Mouse (Mus musculus): Measurements from ENCODE around the gene Snrpd2. TPM values are rescaled to one million over a fixed set of nuclear protein-coding genes. Genes with fewer than 3 reads are reported as not detected.

The Snrpd2 gene
- polyA plus RNA-seq, 1 experiment from 2014 or later: 131 TPM

DNA sequence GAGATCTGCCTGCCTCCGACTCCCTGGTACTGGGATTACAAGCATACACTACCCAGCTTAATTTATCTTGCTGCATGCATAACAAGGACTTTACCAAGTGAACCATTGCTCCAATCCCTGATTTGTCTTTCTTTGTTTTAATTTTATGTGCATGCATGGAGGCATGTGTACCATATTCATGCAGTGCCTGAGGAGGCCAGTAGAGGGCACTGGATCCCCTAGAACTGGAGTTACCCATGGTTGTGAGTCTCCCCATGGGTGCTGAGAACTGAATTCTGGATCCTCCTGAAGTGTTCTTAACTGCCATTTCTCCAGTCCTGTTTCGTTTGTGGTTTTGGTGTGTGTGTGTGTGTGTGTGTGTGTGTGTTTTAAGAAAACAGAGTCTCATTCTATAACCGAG, 17.5 kb downstream of the Snrpd2 start:
- Histone ChIP-seq H3K4me3 (replicated peaks) (no peak overlapping the region), H3K27ac (no peak overlapping the region), H3K36me3 (no peaks in the 10 kb centered on the region), H3K9ac (no peak overlapping the region), H3K4me2 (no peak overlapping the region), H3K4me1 (peaks cover 32% of the 10 kb centered on the region), H3K27me3 (replicated peaks) (peaks cover 6% of the 10 kb centered on the region), H3K9me3 (no peaks in the 10 kb centered on the region)
- ATAC-seq (ENCODE audit: insufficient read depth, low FRiP score, low read depth): no peak
- WGBS: 87% methylated on average over 3 of the region's 3 CpGs

DNA sequence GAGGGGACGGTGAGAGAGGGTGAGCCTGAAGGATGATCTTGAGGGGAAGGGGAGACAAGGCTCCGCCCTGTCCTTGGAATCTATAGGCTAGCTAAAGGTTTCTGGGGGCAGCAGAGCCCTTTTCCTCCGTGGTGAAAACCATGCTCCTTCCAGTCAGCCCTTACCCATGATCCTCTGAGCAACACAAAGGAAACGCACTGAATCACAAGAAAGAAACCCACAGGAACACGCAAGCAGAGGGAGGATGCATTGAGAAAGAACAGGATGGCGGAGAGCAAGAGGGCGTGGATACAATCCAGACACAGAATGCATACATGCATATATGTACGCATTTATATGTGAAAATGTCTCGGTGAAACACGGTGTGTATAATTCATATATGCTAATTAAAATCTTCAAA, 20.0 kb downstream of the Snrpd2 start:
- Histone ChIP-seq H3K4me1 (peaks cover 25% of the 10 kb centered on the region), H3K4me2 (no peak overlapping the region), H3K9ac (no peak overlapping the region), H3K9me3 (no peaks in the 10 kb centered on the region), H3K36me3 (no peaks in the 10 kb centered on the region), H3K4me3 (replicated peaks) (no peak overlapping the region), H3K27me3 (replicated peaks) (peaks cover 6% of the 10 kb centered on the region; the same call in 1 of the 2 replicates), H3K27ac (no peak overlapping the region)
- WGBS: 54% methylated on average over 10 of the region's 10 CpGs
- no peak for ATAC-seq (ENCODE audit: insufficient read depth, low FRiP score, low read depth)

DNA sequence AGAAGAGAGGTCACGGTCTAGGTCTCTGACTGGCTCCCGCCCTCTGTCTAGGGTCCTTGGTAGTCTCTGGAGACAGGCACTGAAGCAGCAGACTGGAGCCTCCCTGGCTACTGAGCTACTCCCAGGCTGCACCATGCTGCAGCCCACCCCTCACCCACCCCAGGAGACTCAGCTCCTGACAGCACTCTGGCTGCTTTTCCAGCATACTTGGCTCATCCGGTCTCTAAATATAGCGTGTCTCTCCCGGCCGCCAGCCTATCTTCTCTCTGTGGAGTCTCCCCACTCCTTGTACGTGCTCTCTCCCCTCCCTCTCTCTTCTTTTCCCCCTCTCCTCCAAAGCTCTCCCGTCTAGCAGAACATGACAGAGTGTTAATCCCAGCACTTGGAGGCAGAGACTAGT, 20.6 kb downstream of the Snrpd2 start:
- ATAC-seq (ENCODE audit: insufficient read depth, low FRiP score, low read depth): peak; percentile 28; the same call in 1 of the 2 replicates
- peaks cover 20% of the 10 kb centered on the region; the same call in 1 of the 2 replicates for H3K4me1 ChIP-seq
- no peaks in the 10 kb centered on the region for H3K36me3 ChIP-seq
- H3K27me3 ChIP-seq (replicated peaks): peaks cover under 1% of the 10 kb centered on the region; the same call in 1 of the 2 replicates
- WGBS: 38% methylated on average over 8 of the region's 8 CpGs
- no peak overlapping the region for H3K4me3 ChIP-seq (replicated peaks)
- H3K9ac ChIP-seq: no peak overlapping the region
- no peak overlapping the region for H3K4me2 ChIP-seq
- no peaks in the 10 kb centered on the region for H3K9me3 ChIP-seq
- peak overlapping the region; percentile 45; the same call in 1 of the 2 replicates for H3K27ac ChIP-seq

DNA sequence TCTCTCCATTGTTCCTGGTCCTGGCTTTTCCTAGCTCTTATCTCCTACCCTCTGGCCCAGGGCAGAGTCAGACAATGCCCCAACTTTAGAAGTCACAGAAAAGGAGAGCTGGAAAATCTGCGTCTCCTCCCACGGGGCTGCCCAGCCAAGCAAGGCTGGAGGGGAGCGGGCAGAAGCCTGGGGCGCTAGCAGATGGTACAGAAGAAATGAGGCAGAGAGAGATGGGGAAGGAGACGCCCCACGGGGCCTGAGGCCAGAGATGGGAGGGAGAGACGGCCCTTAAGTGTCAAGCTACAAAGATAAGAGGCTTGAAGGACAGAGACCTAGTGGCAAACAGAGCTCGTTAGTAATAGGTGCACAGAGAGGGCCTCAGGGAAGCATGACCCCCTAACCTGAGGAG, 22.3 kb downstream of the Snrpd2 start:
- Histone ChIP-seq H3K4me1 (0 out of 2 replicates have a peak, but pooled peaks cover 16% of the 10 kb centered on the region), H3K9me3 (no peaks in the 10 kb centered on the region), H3K9ac (0 out of 2 replicates have a peak overlapping the region, but pooled peaks have one; percentile 3), H3K36me3 (no peaks in the 10 kb centered on the region), H3K27me3 (replicated peaks) (peaks cover 15% of the 10 kb centered on the region), H3K4me2 (no peak overlapping the region), H3K4me3 (replicated peaks) (no peak overlapping the region), H3K27ac (no peak overlapping the region)
- ATAC-seq (ENCODE audit: insufficient read depth, low FRiP score, low read depth): no peak
- WGBS: 51% methylated on average over 8 of the region's 8 CpGs

DNA sequence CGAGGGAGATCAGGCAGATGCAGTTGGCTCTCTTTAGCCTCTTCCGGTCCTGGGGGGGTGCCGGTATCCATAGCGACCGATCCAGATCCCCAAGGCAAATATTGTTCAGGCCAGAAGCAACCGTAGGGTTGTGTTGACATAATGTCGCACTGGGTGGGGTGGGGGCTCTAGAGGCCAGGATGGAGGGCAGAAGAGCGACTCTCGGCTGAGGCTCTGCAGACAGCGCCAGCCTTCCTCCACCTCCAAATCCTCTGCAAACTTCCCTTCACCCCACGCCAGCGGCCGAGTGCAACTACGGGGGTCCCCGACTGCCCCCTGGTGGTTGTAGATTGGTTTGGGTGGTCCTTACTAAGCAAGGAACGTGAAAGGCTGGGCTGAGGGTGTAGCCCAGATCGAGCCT, 23.4 kb downstream of the Snrpd2 start:
- no peaks in the 10 kb centered on the region for H3K9me3 ChIP-seq
- H3K4me2 ChIP-seq: peak overlapping the region; percentile 58

DNA sequence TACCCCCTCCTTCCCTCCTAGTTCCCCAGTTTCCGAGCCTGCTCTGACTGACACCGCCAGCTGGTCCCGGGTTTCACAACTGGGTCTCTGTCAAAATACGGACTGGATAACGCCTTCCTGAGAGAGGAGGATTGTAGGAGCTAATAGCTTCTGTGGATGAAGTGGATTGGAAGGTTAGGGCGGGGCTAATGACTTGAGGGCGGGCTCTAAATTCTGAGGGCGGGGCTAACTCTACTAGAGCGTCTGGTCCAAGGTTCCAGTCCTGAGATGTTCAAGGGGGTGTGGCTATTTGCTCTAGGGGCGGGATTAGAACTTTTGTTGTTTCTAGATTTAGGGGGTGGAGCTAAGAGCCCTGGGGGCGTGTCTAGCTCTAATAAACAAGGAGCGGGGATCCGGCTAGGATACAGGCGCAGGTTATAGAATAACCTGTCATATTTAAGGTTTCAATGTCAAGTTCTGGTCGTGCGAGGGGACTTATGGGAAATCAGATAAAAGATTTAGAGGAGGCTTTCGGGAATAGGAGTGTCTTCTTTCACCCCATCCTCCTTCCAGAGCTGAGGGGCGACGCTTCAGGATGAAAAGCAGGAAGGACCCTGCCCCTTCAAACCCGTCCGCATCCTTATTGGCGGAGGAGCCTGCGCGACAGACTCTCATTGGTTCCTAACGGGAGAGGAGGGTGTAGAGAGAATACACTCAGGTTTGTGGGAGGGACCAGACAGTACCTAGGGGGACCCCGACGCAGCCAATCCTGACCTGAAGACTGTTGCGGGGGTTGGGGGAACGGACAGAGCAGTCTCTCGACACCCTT, 26.4 kb downstream of the Snrpd2 start, which contains the start of gene Eml2:
TSS of gene Eml2 (plus strand) at position 714 of the 808 bp plus-strand sequence.
- Histone ChIP-seq H3K4me3 (replicated peaks) (peak within 1 kb of the TSS; percentile 20), H3K4me1 (peaks cover 23% of the 10 kb centered on the region), H3K9me3 (no peaks in the 10 kb centered on the region), H3K9ac (no peak within 1 kb of the TSS), H3K4me2 (peak within 1 kb of the TSS; percentile 39), H3K36me3 (no peaks in the 10 kb centered on the region), H3K27me3 (replicated peaks) (peaks cover 51% of the 10 kb centered on the region), H3K27ac (no peak within 1 kb of the TSS)
- peak; percentile 27; the same call in 1 of the 2 replicates for ATAC-seq (ENCODE audit: insufficient read depth, low FRiP score, low read depth)
- WGBS: 2% methylated on average over 30 of the region's 30 CpGs

More for the DNA sequence above, 23.4 kb downstream of the Snrpd2 start:
- Histone ChIP-seq H3K36me3 (no peaks in the 10 kb centered on the region), H3K27me3 (replicated peaks) (peaks cover 26% of the 10 kb centered on the region), H3K4me3 (replicated peaks) (peak overlapping the region; percentile 30), H3K9ac (no peak overlapping the region), H3K4me1 (0 out of 2 replicates have a peak, but pooled peaks cover 16% of the 10 kb centered on the region), H3K27ac (0 out of 2 replicates have a peak overlapping the region, but pooled peaks have one; percentile 5)
- WGBS: 2% methylated on average over 17 of the region's 17 CpGs
- peak; percentile 28; the same call in 1 of the 2 replicates for ATAC-seq (ENCODE audit: insufficient read depth, low FRiP score, low read depth)

DNA sequence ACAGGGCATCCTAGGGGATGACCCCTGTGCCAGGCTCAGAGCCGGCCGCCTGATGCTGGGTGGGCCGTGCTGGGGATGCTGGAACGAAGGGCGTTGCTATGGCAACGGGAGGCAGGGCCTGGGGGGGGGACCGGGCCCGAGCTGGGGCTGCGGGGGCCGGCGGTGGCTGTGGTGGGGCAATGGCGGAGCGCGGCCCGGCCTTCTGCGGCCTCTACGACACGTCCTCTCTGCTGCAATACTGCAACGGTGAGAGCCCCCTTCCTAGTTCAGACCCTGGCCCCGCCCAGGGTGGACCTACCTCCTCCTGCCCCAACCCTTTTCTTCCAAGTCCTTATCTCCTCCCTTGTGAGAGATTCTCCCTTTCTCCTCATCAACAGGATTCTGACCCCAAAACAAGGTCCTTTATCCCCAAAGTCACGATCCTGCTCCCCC, 27.0 kb downstream of the Snrpd2 start:
- Histone ChIP-seq H3K36me3 (no peaks in the 10 kb centered on the region), H3K9ac (no peak overlapping the region), H3K4me1 (peaks cover 26% of the 10 kb centered on the region), H3K9me3 (no peaks in the 10 kb centered on the region), H3K4me3 (replicated peaks) (peak overlapping the region; percentile 20), H3K27me3 (replicated peaks) (peaks cover 51% of the 10 kb centered on the region), H3K4me2 (peak overlapping the region; percentile 39), H3K27ac (no peak overlapping the region)
- ATAC-seq (ENCODE audit: insufficient read depth, low FRiP score, low read depth): no peak
- 3% methylated on average over 17 of the region's 21 CpGs for WGBS

DNA sequence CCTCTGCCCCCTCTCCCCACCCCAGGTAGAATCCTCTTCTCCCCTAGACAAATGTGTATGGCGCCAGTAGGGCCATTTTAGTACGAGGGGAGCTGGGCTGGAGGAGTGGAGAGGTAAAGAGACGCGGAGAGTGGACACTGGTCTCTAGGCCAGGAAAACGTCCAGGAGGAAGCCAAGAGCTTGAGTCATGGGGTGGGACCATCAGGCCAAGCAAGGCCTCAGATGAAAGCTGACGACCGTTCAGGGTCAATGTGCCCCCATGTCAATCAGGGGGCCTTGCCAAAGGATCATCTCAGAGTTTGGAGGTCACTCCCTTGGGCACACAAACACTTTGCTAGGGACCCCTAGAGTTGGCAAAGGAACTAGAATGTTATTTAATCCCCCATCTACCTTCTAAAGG, 27.7 kb downstream of the Snrpd2 start:
- no peak overlapping the region for H3K9ac ChIP-seq
- no peak overlapping the region for H3K4me2 ChIP-seq
- peaks cover 28% of the 10 kb centered on the region for H3K4me1 ChIP-seq
- H3K27me3 ChIP-seq (replicated peaks): peaks cover 51% of the 10 kb centered on the region
- no peak overlapping the region for H3K4me3 ChIP-seq (replicated peaks)
- no peaks in the 10 kb centered on the region for H3K9me3 ChIP-seq
- ATAC-seq (ENCODE audit: insufficient read depth, low FRiP score, low read depth): no peak
- 69% methylated on average over 7 of the region's 7 CpGs for WGBS
- no peak overlapping the region for H3K27ac ChIP-seq
- H3K36me3 ChIP-seq: no peaks in the 10 kb centered on the region

DNA sequence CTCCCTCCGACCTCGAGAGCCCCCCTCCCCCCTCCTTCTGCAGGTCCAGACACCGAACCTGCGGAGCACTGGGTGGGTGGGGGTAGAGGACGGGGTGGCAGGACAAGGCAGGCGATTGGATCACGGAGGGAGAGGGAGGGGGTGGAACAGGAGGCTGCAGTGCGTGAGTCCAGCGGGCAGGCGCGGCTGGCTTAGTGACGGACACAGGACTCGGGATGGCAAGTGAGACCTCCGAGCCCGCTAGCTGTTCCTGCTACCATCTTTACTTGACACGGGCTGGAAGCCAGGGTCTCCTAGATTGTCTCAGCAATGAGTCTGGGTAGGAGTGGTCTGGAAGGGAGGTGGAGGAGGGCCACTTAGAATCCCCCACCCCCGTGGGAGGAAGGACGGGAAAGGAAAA, 28.5 kb downstream of the Snrpd2 start:
- Histone ChIP-seq H3K36me3 (no peaks in the 10 kb centered on the region), H3K4me3 (replicated peaks) (no peak overlapping the region; the same call in 1 of the 2 replicates), H3K27ac (no peak overlapping the region), H3K9ac (no peak overlapping the region), H3K4me1 (peaks cover 30% of the 10 kb centered on the region), H3K4me2 (0 out of 2 replicates have a peak overlapping the region, but pooled peaks have one; percentile 11), H3K27me3 (replicated peaks) (peaks cover 51% of the 10 kb centered on the region), H3K9me3 (no peaks in the 10 kb centered on the region)
- WGBS: 11% methylated on average over 18 of the region's 18 CpGs
- ATAC-seq (ENCODE audit: insufficient read depth, low FRiP score, low read depth): no peak

DNA sequence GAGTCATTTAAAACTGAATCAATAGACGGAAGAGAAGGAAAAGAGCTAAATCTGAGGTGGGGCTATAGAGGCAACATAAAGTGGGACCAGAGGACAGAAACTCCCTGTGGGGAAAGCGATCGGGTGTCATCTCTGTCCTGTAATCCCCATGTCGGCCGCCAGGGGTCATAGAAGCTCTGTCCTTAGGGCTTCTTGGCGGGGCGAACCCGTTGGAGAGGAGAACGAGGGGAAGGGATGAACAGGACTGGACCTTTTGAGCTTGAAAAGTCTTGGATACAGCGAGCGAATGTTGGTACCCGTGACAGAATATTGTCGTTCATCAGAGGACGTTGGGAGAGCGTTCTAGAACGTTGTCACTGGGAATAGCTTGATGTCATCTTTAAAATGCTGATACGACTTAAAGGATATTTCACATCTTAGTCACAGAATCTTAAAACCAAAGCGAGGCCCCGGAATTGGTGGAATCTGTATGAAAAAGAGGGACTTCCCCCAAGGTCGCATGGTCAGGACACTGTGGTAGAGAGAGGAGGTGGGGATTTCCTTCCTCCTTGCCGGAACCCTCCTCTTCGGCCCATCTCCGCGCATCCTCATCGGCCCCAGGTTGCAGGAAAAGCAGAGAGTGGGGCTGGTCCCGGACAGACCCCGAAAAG, 29.0 kb downstream of the Snrpd2 start:
- H3K36me3 ChIP-seq: no peaks in the 10 kb centered on the region
- 6% methylated on average over 27 of the region's 27 CpGs for WGBS
- peak overlapping the region; percentile 47 for H3K4me2 ChIP-seq
- no peak overlapping the region for H3K27ac ChIP-seq
- no peak for ATAC-seq (ENCODE audit: insufficient read depth, low FRiP score, low read depth)
- peaks cover 51% of the 10 kb centered on the region for H3K27me3 ChIP-seq (replicated peaks)
- peak overlapping the region; percentile 12; the same call in 1 of the 2 replicates for H3K4me3 ChIP-seq (replicated peaks)
- peaks cover 30% of the 10 kb centered on the region for H3K4me1 ChIP-seq
- no peak overlapping the region for H3K9ac ChIP-seq
- H3K9me3 ChIP-seq: no peaks in the 10 kb centered on the region

DNA sequence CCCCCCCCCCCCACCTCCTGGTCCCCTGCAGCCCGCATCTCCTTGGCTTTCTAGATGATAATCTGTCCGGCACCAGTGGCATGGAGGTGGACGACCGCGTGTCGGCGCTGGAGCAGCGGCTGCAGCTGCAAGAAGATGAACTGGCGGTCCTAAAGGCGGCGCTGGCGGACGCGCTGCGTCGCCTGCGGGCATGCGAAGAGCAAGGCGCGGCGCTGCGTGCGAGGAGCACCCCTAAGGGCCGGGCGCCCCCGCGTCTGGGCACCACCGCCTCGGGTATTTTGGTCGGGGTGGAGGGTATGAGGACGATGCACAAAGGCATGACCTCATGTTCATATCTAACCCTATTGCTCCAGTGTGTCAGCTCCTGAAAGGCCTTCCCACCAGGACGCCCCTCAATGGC, 29.7 kb downstream of the Snrpd2 start:
- Histone ChIP-seq H3K27ac (no peak overlapping the region), H3K36me3 (0 out of 2 replicates have a peak, but pooled peaks cover 2% of the 10 kb centered on the region), H3K9ac (no peak overlapping the region), H3K4me3 (replicated peaks) (peak overlapping the region; percentile 12), H3K4me2 (peak overlapping the region; percentile 47), H3K27me3 (replicated peaks) (peaks cover 51% of the 10 kb centered on the region), H3K4me1 (peaks cover 30% of the 10 kb centered on the region), H3K9me3 (no peaks in the 10 kb centered on the region)
- no peak for ATAC-seq (ENCODE audit: insufficient read depth, low FRiP score, low read depth)
- under 1% methylated on average over 32 of the region's 32 CpGs for WGBS

Measured in stomach, embryonic 15.5 days (tissue).